Mouse (Mus musculus) lung, postnatal 14 days (tissue): ENCODE data around the gene Sdc1.

Experiments
- DNase-seq: peaks from one replicate; pipeline ENCODE4 v3.0.0; 2021

Sdc1 gene

DNA sequence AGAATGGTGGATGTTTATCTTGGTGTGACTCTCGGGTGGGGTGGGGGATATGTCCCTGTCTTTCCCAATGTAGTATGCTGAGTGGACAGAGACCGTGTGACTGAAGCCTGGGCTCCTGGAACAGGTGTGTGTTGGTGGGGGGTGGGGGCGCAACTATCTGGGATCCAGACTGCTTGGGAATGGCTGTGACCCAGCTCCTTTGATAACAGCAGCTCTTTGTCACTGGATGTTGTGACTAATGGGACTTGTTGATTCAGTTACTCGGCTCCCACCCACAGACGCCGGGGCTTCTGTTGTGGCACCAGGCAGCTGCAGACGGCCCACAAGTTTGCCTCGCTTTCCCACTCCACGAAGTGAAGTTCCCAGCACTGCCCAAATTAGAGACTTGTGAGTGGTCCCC lies 13.1 kb downstream of the Sdc1 start:
- no peak for DNase-seq

DNA sequence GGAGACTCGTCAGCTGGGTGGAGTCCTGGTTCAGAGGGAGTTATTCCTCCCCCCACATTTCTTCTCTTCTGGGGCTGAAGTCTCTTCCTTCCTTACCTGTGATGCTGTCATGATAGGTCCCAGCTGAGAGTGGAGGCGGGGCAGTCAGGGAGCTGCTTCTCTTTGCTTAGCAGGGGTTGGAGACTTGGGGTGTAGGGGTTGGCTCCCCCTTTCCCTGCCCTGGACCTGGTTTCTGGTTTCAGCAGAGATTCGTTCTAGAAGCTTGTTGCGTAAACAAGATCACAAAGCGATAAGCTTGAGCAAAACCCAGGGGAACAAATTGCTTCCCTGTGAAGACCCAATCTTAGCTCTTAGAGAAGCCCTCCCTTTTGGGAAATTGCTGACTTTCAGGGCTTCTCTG lies 15.4 kb downstream of the Sdc1 start:
- no peak for DNase-seq

DNA sequence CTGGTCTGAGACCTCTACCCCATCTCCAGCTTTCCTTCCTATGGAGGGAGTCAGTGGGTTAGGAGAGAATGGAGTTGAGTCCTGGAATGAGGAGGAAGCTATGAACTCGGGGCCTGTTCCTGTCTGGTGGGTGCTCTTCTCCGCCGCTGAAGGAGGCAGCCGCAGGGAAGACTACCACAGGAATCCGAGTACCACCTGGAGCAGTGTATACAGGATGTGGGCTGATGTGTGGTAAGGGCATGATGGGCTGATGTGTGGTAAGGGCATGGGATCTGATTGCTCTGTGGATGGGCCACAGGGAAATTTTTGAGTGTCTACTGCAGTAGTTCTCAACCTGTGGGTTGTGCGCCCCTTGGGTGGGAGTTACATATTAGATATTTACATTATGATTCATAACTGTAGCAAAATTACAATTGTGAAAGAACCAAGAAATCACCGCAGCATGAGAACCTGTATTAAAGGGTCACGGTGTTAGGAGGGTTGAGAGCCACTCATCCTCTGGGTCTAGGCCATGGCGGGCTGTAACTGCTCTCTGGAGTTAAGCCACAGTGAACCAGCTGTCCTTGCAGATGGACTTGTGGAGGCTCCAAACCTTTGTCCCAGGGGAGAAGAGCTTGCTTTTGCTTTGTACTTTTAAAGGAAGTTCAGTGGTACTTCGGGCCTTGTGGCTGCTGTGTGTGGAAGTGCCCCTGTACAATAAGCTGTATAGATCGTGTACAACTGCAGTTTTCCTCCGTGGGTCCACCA lies 16.0 kb downstream of the Sdc1 start:
- no peak for DNase-seq

DNA sequence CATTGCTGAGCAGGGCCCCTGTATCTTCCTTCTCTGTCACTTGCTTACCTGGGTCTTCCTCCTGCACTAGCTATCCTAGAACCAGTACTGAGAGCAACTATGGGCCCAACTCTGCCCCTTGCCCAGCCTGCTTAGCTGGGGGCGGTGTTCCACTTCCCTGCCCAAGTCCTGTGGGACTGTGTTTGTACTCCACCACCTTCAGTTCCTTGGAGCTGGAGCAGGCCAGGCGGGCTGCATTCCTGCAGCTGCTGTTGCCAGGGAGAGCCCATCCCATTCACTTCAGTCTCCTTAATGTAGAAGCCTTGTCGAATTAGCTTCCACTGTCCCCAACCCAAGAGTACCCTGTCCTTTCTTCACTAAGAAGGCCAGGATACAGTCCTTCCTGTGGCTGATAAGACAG lies 17.3 kb downstream of the Sdc1 start:
- no peak for DNase-seq

DNA sequence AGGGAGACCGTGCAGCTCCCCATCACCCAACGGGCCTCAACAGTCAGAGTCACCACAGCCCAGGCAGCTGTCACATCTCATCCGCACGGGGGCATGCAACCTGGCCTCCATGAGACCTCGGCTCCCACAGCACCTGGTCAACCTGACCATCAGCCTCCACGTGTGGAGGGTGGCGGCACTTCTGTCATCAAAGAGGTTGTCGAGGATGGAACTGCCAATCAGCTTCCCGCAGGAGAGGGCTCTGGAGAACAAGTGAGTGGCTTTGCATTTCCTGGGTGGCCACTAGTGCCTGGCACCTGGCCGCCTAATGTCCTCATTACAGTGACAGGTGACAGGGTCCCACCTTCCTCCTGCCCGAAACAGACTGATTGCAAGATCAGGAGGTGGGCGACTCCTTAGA lies 19.5 kb downstream of the Sdc1 start:
- no peak for DNase-seq

- DNase-seq: no peak
Observed at GRCm38 (mm10) chr12:8793410-8794051, 22.4 kb downstream of the Sdc1 start.

GRCm38 (mm10) chr12:8797936-8798335 lies 26.8 kb downstream of the Sdc1 start:
- DNase-seq: no peak

DNA sequence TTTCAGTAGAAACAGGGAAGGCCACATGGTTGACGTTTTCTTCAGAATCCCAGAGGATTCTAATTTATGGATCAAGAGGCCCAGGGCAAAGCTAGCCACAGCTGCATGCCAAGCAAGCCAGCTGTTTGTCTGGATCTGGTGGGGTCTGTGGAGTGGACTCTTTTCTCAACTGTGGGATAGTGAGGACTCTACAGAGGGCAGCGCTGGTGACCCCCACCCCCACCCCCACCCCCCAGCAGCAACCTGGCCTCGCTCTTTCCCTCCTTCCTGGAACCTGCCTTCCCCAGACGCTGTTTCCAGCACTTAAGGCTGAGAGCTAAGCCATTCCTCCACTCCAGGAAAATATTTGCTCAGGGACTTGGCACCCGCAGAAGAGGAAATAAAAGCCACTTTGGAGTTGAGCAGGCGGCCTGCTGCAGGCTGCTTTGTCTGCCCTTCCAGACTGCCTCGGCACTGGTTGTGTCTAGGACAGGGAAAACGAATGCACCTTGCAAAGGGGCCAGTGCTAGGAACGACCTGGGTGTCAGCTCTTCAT lies 27.4 kb downstream of the Sdc1 start:
- peak; percentile 48 for DNase-seq

DNA sequence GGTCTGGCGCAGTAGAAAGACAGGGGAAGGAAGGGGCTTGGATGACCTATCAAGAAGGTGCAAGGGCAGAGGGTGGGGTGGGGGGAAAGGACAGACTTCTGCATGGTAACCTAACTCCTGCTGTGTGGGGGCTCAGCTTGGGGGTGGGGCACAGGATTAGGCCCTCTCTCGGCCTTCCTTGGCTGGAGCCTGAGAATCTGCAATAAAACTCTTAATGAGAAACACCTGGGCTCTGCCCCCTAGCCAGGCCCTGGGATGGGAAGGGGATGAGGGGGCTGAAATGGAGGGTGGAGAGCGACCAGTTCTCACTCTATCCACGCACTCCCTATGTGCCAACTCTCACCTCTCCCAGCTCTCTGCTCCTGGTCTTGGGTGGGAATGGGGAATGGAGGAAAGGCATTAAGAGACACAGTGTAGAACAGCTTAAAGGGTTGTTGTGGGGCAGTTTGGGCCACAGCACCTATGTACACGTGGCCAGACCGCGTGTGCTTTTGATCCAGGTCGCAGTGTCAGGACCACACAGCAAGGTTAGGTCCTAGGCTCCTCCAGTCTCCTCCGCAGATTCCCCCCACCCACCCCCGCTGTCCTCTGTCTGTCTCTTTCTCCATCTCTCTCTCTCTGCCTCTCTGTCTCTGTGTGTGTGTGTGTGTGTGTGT lies 32.4 kb downstream of the Sdc1 start:
- DNase-seq: no peak

GRCm38 (mm10) chr12:8804077-8804456 lies 32.9 kb downstream of the Sdc1 start:
- no peak for DNase-seq

DNA sequence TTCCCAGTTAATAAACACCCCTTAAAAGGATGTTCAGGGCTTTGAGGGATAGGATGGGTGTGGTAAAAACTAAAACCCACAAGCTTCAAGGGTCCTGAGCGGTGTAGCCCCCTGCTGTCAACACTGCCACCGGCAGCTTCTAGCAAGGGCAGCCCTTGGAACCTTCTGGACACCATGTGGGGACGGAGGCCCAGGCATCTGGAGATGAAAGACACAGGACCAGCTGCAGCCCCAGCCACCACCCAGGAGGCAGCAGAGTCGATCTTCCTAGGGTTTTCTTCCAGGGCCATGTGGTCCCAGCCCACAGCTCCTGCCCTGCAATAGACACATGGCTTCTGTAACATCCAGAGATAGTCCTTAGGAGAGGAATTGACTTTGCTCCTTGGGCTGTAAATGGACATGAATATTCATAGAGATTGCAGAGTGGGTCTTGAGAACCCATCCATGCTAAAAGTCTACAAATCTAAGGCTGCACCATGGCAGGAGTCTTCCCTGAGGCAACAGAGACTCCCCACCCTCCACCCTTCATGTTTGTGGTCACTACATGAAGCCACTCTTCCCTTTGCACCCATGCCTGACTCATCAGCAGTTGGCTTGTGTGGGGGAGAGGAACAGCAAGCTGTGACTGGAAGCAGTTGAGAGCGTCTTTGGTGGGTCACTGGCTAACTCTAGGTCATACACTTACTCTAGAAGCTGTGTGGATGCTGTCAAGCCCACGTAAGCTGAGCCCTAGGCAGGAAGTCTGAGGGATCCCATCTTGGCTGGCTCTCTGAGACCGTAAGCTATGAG lies 34.0 kb downstream of the Sdc1 start:
- DNase-seq: no peak

GRCm38 (mm10) chr12:8809086-8809485 lies 38.0 kb downstream of the Sdc1 start:
- peak; percentile 40 for DNase-seq

DNA sequence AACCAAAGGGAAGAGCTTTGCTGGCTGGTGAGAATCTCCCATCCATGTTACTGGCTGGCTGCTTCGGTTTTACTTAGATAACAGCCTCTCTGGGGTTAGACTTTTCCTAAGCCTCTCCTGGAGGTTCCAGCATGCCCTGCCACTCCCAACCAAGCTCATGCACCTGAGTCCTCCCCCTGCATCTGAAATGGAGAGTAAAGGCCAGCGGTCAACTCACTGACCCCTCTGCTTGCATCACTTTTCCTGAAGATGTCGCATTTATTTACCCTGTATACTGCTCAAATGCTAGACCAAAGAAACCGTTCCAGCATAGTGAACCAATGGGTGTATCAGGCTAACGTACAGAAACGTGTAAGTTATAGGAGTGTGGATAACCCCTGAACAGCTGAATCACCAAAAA lies 38.5 kb downstream of the Sdc1 start:
- DNase-seq: no peak

GRCm38 (mm10) chr12:8810966-8811365 lies 39.8 kb downstream of the Sdc1 start:
- DNase-seq: peak; percentile 20

DNA sequence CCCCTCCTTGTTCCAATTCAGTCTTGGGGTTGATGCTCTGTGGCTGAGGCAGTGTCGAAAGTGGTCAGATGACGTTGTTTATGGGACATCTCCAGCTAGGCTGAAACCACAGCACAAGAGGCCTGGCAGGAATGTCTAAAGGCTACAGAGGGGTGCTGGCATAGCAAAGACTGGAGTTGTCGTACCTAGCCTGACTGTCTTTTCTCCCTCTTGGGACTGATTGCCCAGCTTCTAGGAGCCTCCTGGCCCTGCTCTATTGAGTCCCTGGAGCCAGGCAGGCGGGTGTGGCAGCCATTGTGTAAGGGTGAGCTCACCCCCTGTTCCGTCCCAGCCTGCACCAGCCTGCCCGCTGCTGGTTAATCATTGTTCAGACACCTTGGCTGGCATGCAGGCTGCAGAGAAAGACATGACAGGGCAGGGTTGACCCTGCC lies 40.3 kb downstream of the Sdc1 start:
- DNase-seq: peak; percentile 65

- DNase-seq: no peak
Observed at GRCm38 (mm10) chr12:8811894-8812560, 40.9 kb downstream of the Sdc1 start.

- DNase-seq: peak; percentile 59
Observed at GRCm38 (mm10) chr12:8817467-8818232, 46.5 kb downstream of the Sdc1 start.

GRCm38 (mm10) chr12:8818233-8818672 lies 47.1 kb downstream of the Sdc1 start:
- DNase-seq: no peak

DNA sequence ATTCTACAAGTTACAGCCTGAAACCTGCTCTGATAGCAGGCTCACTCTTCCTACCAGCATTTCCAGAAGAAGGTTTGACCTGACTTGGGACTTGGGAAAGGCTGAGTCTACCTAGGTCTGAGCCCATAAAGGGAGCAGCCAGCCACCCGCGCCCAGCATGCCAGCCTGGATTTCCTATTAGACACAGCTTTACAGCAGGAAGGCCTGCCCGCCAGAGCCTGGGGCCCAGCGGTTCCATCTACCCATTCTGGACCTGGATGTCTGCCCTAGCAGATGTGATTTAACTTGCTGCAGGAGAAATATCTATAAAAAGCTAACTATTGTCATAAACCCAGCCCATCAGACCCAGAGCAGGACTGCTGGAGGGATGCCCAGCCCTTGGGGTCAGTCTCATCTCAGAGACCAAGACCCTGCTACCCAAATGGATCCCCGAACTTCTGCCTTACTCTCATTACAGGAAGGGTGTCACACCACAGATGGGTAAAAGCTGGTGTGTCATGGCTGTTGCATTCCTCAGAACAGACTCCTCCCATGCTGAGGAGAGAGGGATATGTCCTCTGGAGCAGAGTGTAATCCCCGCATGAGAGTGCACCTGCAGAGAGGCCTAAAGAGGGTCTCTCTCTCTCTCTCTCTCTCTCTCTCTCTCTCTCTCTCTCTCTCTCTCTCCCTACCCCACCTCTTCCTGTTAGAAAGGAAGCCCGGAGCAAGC lies 54.0 kb downstream of the Sdc1 start:
- DNase-seq: no peak

GRCm38 (mm10) chr12:8827014-8827715 lies 56.0 kb downstream of the Sdc1 start:
- DNase-seq: no peak
